Mouse (Mus musculus) forebrain, embryonic 14.5 days (tissue): Measurements from ENCODE around the gene Rtp2. TPM values are rescaled to one million over a fixed set of nuclear protein-coding genes. Genes with fewer than 3 reads are reported as not detected.

Source experiments
- ATAC-seq: fragments of 200-750 bp; cut with Nextera tagmentation; 2 replicates; pipeline ENCODE4 v1.8.0; 2017; ENCODE audit warnings: mild to moderate bottlenecking, moderate library complexity
- DNase-seq: peaks from one replicate; pipeline ENCODE4 v3.0.0-alpha.2; 2015; ENCODE audit warnings: low spot score
- H3K27ac ChIP-seq: fragments of 300-500 bp; sonication (generic); 2 replicates; pipeline ENCODE4 v1.5.1; 2014; ENCODE audit warnings: low read depth, mild to moderate bottlenecking, control low read depth, low read length, moderate library complexity
- H3K27me3 ChIP-seq: fragments of 300-500 bp; sonication (generic); replicated peaks from 2 replicates; pipeline ENCODE4 v1.6.1; 2014; ENCODE audit warnings: low read length, control low read depth, mixed read lengths; ENCODE audit not compliant: control insufficient read depth, insufficient read depth
- H3K36me3 ChIP-seq: fragments of 300-500 bp; sonication (generic); 2 replicates; pipeline ENCODE4 v1.6.1; 2014; ENCODE audit warnings: low read length, control low read depth; ENCODE audit not compliant: control insufficient read depth, insufficient read depth
- H3K4me1 ChIP-seq: fragments of 300-500 bp; sonication (generic); 2 replicates; pipeline ENCODE4 v1.6.1; 2014; ENCODE audit warnings: antibody characterized with exemption, low read length, control low read depth; ENCODE audit not compliant: control insufficient read depth, insufficient read depth
- H3K4me2 ChIP-seq: fragments of 300-500 bp; sonication (generic); 2 replicates; pipeline ENCODE4 v1.6.1; 2014; ENCODE audit warnings: mild to moderate bottlenecking, control low read depth, low read length
- H3K4me3 ChIP-seq: fragments of 300-500 bp; sonication (generic); 2 replicates; pipeline ENCODE4 v1.5.1; 2014; ENCODE audit warnings: low read depth, low read length, control low read depth
- H3K9ac ChIP-seq: fragments of 300-500 bp; sonication (generic); 2 replicates; pipeline ENCODE4 v1.6.1; 2014; ENCODE audit warnings: mild to moderate bottlenecking, low read length, control low read depth, moderate library complexity
- H3K9me3 ChIP-seq: fragments of 300-500 bp; sonication (generic); replicated peaks from 2 replicates; pipeline ENCODE4 v1.6.1; 2016; ENCODE audit warnings: low read length, control low read depth, mixed read lengths; ENCODE audit not compliant: control insufficient read depth
- WGBS: fragments of 180-500 bp; shearing (Covaris S2); extraction: QIAGEN DNeasy Blood & Tissue Kit; methylation state at CpG from one replicate; pipeline ENCODE4 v1.1.7; 2014; 5-methylcytosine and 5-hydroxymethylcytosine counted together
- polyA plus RNA-seq: library from polyadenylated mRNA; unstranded; fragments of >200 nt; fragmentation: Nextera tagmentation; extraction: Ambion mirVana; gene quantifications from 2 replicates; pipeline ENCODE4 v1.2.1, GENCODE M21; 2014

The Rtp2 gene
- polyA plus RNA-seq, 1 experiment from 2014 or later = not detected

DNA sequence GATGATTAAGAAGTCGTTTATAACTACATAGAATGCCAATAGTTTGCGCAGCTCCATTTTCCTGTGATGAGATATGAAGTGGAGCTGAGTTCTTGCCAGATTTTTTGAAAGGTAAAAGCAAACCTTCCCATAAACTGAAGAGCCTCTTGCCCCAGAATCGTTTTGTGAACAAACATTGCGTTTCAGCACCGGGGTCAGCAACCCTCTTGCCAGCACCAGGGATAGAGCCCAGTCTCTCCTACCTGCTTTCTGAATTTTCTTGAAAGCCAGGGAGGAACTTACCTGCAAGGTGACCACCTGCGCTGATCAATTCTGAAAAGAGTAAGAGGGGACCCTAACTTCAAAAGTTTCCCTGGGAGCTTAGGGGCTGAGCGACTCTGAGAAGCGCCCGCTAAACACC lies 42.0 kb downstream of the Rtp2 start:
- whole genome bisulfite sequencing = 8% methylated on average over 9 of the region's 9 CpGs
- H3K4me2 ChIP-seq = peak overlapping the region; percentile 25
- ATAC-seq (no peak), DNase-seq (no peak)
- no peaks in the 10 kb centered on the region for H3K4me1 ChIP-seq
- H3K9ac ChIP-seq = no peak overlapping the region; the same call in 1 of the 2 replicates
- no peaks in the 10 kb centered on the region for H3K9me3 ChIP-seq
- peak overlapping the region; percentile 12 for H3K4me3 ChIP-seq
- no peak overlapping the region for H3K27ac ChIP-seq
- H3K36me3 ChIP-seq = no peaks in the 10 kb centered on the region
- H3K27me3 ChIP-seq = peaks cover 20% of the 10 kb centered on the region; the same call in 1 of the 2 replicates

DNA sequence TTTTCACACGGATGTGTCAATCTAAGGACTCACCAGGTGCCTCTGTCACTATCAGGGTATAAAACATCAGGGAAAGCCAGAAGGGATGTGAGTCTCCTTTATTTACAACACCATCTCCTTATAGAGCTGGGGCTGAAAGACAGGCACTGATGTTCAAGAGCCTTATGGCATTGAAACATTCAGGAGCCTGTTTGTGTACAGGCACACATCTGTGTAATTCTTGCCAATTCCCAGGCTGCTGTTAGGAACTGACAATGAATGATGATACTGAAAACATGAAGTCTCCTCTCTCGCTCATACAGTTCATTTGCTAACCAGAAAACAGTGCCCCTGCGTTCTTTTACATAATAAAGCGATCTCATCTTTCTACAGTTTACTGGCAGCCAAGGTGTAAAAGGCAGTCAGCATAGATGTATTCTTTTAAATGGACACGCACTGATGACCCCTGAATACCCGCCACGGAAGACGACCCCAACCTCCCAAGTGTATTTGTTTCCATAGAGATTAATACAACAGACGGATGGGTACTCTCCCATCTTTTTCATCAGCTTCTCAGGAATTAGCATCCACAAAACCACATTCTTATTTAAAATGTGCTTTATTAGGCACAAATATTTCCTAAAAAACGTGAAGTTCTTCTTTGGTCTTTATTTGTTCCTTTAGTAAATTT lies 44.1 kb downstream of the Rtp2 start:
- Histone ChIP-seq H3K27ac (no peak overlapping the region), H3K36me3 (no peaks in the 10 kb centered on the region), H3K4me3 (no peak overlapping the region), H3K4me2 (no peak overlapping the region), H3K27me3 (peaks cover 20% of the 10 kb centered on the region; the same call in 1 of the 2 replicates), H3K9ac (no peak overlapping the region), H3K9me3 (no peaks in the 10 kb centered on the region), H3K4me1 (no peaks in the 10 kb centered on the region)
- DNase-seq (no peak), ATAC-seq (no peak)
- WGBS = 77% methylated on average over 10 of the region's 10 CpGs

DNA sequence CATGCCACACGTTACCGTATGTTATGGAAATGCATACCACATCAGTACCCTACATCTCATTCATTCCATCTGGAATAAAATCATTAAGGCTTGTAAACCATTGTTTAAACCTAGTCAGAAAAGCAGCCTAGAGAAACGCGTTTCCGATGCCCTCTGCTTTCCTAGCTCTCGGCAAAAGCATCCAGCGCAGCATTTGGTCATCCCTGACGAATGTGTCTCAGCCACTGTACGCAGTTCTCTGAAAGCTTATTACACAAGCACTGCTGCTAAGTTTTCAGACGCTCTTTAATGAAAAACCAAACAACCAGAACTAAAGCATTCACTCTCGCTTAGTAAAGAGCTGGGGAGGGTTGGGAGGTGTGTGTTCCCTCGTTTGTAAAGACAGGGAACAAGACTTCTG lies 47.1 kb downstream of the Rtp2 start:
- Histone ChIP-seq H3K4me3 (no peak overlapping the region), H3K4me2 (no peak overlapping the region), H3K9me3 (no peaks in the 10 kb centered on the region), H3K36me3 (no peaks in the 10 kb centered on the region), H3K27me3 (peaks cover 9% of the 10 kb centered on the region; the same call in 1 of the 2 replicates), H3K4me1 (no peaks in the 10 kb centered on the region), H3K27ac (no peak overlapping the region), H3K9ac (no peak overlapping the region)
- ATAC-seq = no peak
- DNase-seq = no peak
- WGBS = 50% methylated on average over 12 of the region's 12 CpGs

Other genes with a start within 250 kb of the Rtp2 start
- 202 and 215 TPM in 2 replicates for gene Sst, start 41.4 kb downstream of the Rtp2 start, polyA plus RNA-seq
- gene Gm37419, start 56.1 kb upstream of the Rtp2 start, polyA plus RNA-seq = not detected in 2 replicates
- gene Bcl6, start 56.5 kb upstream of the Rtp2 start, polyA plus RNA-seq = 1.3 and 1.7 TPM in 2 replicates